Comparison of ENCODE assay signal across 17 mouse cellular contexts in genomic region chr11:114294511-114295250, GRCm38 (mm10).
A peak's percentile ranks its signal among the peaks of the same experiment; 100 is the strongest.
DNase-seq lines count a peak whose midpoint lies in the region; ATAC-seq lines count a peak whose summit lies in the region.
"Had no signal": no experiment of that assay in that cellular context is flagged by ENCODE, and none has a peak within 500 bp of the region (broad histone marks: within the 10 kb centered on the region; RNA-seq: fewer than 3 reads in every experiment).

No protein-coding gene starts in this region.

- DNase-seq in left cerebral cortex, postnatal 4 days: peak; percentile 80
- DNase-seq in left cerebral cortex, adult 11 months (ENCODE audit: low spot score): no peak
- DNase-seq in cerebellum, adult 18-20 months: peak; percentile 11 to 26
- DNase-seq in cerebellum, adult 9-11 months: peak; percentile 51
- no peak for DNase-seq in T-cell, adult 2 months (ENCODE audit: low spot score)
- DNase-seq: heart, adult 18-20 months; heart, postnatal 14 days; kidney, adult 2 months; liver; right cerebral cortex, adult 18-20 months had no signal

- 42% methylated on average over 5 of the region's 5 CpGs for WGBS in hindbrain, embryonic 15.5 days
- WGBS in heart, embryonic 12.5 days: 46% methylated on average over 5 of the region's 5 CpGs

- H3K4me1 ChIP-seq in hindbrain, embryonic 15.5 days (replicated peaks): peaks cover 18% of the 10 kb centered on the region
- H3K4me1 ChIP-seq in heart, embryonic 12.5 days (replicated peaks): peaks cover 13% of the 10 kb centered on the region; the same call in 1 of the 2 replicates
- H3K4me1 ChIP-seq: embryonic facial prominence, embryonic 15.5 days had no signal

- no peak overlapping the region for H3K4me3 ChIP-seq in hindbrain, embryonic 15.5 days
- no peak overlapping the region for H3K4me3 ChIP-seq in heart, embryonic 12.5 days
- H3K4me3 ChIP-seq: embryonic facial prominence, embryonic 15.5 days; lung, embryonic 15.5 days; megakaryocyte, embryonic 14.5 days had no signal

- no peak overlapping the region for H3K4me2 ChIP-seq in hindbrain, embryonic 15.5 days
- H3K4me2 ChIP-seq in heart, embryonic 12.5 days: no peak overlapping the region
- H3K4me2 ChIP-seq: embryonic facial prominence, embryonic 15.5 days; lung, embryonic 15.5 days had no signal

- H3K27ac ChIP-seq in hindbrain, embryonic 15.5 days (replicated peaks): no peak overlapping the region
- no peak overlapping the region for H3K27ac ChIP-seq in heart, embryonic 12.5 days (ENCODE audit: poor library complexity, severe bottlenecking)
- H3K27ac ChIP-seq: embryonic facial prominence, embryonic 15.5 days; lung, embryonic 15.5 days had no signal

- peak; percentile 83 for ATAC-seq in hindbrain, embryonic 15.5 days (ENCODE audit: low FRiP score, low read depth)
- no peak for ATAC-seq in heart, embryonic 12.5 days (ENCODE audit: insufficient number of reproducible peaks, low FRiP score)
- ATAC-seq in granulocyte monocyte progenitor cell, adult 5-6 weeks (replicated peaks; ENCODE audit: poor library complexity, severe bottlenecking): no peak
- ATAC-seq: activated CD4-positive, CD25-positive, alpha-beta regulatory T cell, adult 4 months had no signal

- H3K9ac ChIP-seq in hindbrain, embryonic 15.5 days: no peak overlapping the region
- no peak overlapping the region for H3K9ac ChIP-seq in heart, embryonic 12.5 days
- H3K9ac ChIP-seq: embryonic facial prominence, embryonic 15.5 days; lung, embryonic 15.5 days had no signal

- no peaks in the 10 kb centered on the region for H3K27me3 ChIP-seq in hindbrain, embryonic 15.5 days
- H3K27me3 ChIP-seq in heart, embryonic 12.5 days (replicated peaks): 0 out of 2 replicates have a peak, but pooled peaks cover 4% of the 10 kb centered on the region
- H3K27me3 ChIP-seq: embryonic facial prominence, embryonic 15.5 days; lung, embryonic 15.5 days had no signal

- H3K36me3 ChIP-seq in hindbrain, embryonic 15.5 days: no peaks in the 10 kb centered on the region
- H3K36me3 ChIP-seq in heart, embryonic 12.5 days: no peaks in the 10 kb centered on the region
- H3K36me3 ChIP-seq: embryonic facial prominence, embryonic 15.5 days; lung, embryonic 15.5 days had no signal

- intact Hi-C loops in left cerebral cortex, postnatal 4 days (cut with DNase I): no loop called here

- H3K9me3 ChIP-seq in hindbrain, embryonic 15.5 days: no peaks in the 10 kb centered on the region
- H3K9me3 ChIP-seq in heart, embryonic 12.5 days (replicated peaks): no peaks in the 10 kb centered on the region
- H3K9me3 ChIP-seq: embryonic facial prominence, embryonic 15.5 days; lung, embryonic 15.5 days; megakaryocyte, embryonic 14.5 days had no signal

Comparison
In these comparisons a context has a peak if more than half of its experiments do, and no peak if none do; other contexts are left out.
1. DNase-seq: peak in left cerebral cortex, postnatal 4 days (single experiment), cerebellum, adult 18-20 months (2 of 2) and cerebellum, adult 9-11 months (single experiment); none in left cerebral cortex, adult 11 months (single experiment) and T-cell, adult 2 months (single experiment).